Mouse (Mus musculus) G1E-ER4 (cell line): ENCODE results near the gene E2f3. TPM values are rescaled to one million over a fixed set of nuclear protein-coding genes. Genes with fewer than 3 reads are reported as not detected.

Experiments
- GATA1 ChIP-seq: IDR thresholded peaks from one replicate; pipeline ENCODE4 v1.8.0; 2012; ENCODE audit warnings: low read length, inconsistent platforms
- polyA plus RNA-seq: library from polyadenylated mRNA; stranded (reverse); fragments of >175 nt; gene quantifications from 2 replicates; pipeline ENCODE4 v1.2.3, GENCODE M21; 2012

The E2f3 gene
- polyA plus RNA-seq, 1 experiment: 20.8 TPM

DNA sequence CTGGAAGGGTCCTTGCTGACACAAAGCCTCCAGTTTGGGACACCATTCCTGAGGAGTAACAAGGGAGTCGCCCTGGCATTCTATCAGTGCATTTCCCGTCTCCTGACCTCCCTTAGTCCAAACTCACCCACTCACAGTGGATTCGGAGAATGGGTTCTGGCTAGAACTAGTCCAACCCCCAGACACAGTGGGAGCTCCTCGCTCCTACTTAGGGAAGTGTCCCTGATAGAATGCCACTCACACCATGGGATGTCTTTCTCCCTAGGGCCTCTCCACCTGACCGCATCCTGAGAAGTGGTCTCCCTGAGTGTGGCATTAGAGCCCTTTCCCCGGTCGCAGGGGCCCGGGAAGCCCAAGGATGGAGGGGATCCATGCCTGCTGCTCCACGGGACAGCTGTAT lies 77.4 kb downstream of the E2f3 start:
- no peak for TF ChIP-seq GATA1

DNA sequence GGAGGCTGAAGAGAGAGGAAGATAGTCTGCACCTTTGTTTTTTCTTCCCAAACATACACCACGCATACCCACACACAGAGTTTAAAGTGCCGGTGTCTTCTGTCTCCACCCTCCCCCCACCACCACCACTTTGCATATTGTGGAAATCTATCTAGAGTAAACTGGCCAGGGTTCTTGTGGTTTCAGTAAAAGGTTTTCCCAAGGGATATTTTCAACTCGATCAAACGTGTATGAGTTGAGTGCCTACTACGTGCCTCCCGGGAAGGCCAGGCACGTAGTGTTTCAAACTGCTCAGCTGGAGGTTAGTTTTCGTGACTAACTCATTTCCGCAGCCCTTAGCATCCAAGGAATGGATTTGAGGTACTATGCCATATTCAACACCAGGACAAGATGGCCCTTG lies 77.9 kb downstream of the E2f3 start:
- TF ChIP-seq GATA1: no peak

DNA sequence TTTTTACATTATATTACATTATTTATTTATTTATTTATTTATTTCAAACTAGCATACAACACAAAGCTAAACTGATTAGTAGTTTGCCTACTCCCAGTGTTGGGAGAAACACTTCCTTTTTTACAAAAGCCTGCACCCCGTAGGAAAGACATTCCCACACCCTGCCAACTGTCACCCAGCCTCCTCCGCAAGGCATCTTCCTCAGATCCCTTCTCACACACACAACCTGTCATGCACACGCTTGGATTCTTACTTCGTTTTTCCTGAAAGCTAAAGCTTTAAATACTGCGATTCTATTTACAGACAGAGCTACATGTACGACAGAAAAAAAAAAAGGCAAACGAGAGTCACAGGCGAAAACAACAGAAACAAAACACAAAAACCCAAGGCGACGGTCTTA lies 79.1 kb downstream of the E2f3 start:
- TF ChIP-seq GATA1: no peak

DNA sequence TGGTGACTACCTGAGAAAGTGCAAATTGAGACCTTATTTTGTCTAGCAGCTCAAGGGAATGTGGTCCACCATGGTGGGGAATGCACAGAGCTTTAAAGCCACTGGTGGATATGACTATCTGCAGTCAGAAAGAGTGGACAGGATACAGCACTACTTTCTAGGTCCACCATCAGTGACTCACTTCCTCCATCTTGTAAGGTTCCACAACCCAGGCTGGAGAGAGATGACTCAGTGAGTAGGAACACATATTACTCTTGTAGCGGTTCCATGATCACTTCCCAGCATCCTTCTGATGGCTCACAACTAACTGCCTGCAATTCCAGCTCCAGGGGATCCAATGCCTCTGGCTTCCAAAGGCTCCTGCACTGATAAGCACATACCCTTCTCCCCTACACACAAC lies 82.5 kb downstream of the E2f3 start:
- TF ChIP-seq GATA1: no peak

DNA sequence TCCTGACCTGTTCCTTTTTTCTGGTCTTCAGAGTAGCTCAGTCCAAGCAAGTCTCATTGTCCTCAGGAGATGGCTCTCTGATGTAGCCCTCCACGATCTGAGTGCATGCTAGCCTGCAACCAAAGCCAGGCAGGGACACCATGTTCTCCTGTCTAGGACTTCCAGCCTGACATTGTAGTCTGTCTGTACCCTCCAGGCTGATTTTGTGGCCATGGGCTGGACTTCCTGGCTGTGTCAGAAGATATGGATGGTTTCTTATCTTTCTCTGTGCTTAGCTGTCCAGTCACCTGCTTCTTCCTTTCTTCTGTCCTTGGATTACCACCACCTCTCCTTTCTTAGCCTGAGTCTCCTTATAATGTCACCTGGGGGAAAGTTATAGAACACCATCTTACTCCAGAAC lies 83.2 kb downstream of the E2f3 start:
- TF ChIP-seq GATA1: no peak

DNA sequence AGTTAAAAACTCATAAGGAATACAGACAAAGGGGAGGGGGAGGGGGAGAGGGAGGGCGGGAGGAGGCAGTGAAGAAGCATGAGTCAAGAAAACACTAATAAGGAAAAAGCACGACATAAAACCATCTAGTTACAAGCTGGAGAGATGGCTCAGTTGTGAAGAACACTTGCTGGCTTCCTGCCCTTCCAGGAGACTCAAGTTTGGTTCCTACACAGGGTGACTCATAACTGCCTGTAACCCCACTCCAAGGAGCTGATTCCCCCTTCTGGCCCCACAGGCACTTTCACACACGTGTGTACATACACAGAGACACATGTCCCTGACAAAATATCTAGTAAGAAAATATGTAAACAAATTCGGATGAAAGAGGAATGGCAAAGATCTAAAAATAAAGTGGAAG lies 84.2 kb downstream of the E2f3 start:
- no peak for TF ChIP-seq GATA1

DNA sequence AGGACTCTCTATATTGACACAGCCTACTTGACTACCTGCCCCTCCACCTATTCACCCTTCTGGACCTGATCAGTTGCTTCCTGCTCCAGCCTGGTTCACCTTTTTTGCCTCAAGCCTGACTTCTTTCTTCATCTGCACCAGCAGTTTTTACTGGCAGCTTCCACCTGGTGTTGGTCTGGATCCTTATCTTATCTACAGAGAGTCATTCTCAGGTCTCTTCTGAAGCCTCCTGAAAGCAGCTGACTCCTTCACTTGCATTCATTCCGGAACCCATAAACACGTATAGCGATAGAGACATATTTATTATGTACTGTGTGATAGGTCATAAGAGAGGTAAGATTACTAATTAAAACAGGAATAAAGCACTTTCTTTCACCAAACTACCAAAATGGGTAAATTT lies 119.1 kb downstream of the E2f3 start:
- no peak for TF ChIP-seq GATA1

DNA sequence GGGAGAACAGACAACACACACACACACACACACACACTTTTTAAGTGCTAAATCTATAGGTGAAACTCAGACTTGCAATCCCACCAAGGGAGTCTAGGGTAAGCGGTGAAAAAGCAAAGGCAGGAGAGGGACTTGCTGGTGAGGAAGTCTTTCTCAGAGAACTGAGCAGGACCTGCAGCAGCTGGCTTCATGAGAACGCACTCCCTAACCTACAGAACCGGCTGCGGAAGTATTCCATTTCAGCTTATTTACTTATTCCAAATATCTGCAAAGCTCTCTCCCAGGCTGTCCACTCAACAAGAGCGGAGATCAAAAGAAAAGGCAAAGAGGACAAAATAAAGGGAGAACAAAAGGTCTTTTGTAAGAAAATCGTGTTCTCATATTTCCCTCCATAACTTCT lies 121.5 kb downstream of the E2f3 start:
- TF ChIP-seq GATA1: no peak

DNA sequence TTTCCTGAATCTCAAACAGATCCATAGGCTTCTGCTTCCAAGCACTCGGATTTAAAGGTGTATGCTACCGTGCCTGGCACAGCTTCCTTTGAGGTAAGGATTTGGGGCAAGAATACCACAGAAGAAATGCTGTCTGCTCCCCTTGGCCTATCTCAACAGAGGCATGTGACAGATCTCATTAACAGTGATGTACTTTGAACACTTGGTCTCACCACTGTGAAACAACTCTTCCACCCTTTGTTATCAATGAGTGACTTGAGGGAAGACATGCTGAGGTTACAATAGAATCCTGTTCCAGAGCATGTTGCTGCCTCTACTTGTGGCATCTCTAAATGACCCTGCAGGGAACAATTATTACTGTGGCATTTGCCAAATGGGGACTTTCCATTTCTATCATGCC lies 125.8 kb downstream of the E2f3 start:
- no peak for TF ChIP-seq GATA1

DNA sequence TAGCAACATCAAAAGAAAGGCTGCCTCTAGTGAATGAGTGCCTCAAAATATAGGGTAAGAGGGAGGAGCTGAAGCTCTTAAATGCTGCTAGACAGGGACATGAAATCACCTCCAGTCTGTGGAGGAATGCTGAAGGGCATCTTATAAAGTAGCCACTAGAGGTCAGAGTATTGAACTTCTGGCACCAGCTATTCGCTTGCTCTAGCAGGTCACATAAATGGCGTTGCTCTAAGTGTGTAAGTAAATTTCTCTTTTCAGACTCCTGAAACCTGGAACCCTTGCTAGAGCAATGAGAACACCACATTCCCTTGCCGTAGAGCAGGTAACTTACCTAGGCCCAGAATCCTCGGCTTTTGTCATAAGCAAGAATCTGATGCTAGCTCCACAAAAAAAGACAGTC lies 128.4 kb downstream of the E2f3 start:
- TF ChIP-seq GATA1: no peak

Other genes with a start within 250 kb of the E2f3 start
- 0.64 and 0.70 TPM in 2 replicates for gene Cdkal1, start 130.4 kb downstream of the E2f3 start, polyA plus RNA-seq
- not detected in 2 replicates for gene Mboat1, start 150.4 kb upstream of the E2f3 start, polyA plus RNA-seq